Mouse (Mus musculus) heart, postnatal 36 days (tissue): ENCODE measurements around the gene Pacsin2. TPM values are rescaled to one million over a fixed set of nuclear protein-coding genes. Genes with fewer than 3 reads are reported as not detected.
"Not testable (repeated sequence)": the region's sequence is repeated elsewhere in the genome, so short reads cannot be mapped to it uniquely, and the experiment has no call there.

ENCODE experiments used
- DNase-seq, 2 experiments: peaks; one replicate each; pipeline ENCODE4 v3.0.0; 2021 to 2022
- intact Hi-C: fragments of 180-260 bp; cut with DNase I; formaldehyde crosslinking; loops from one replicate; pipeline ENCODE4 v1.15.1; 2025
- total RNA-seq, 2 experiments: library from RNA; stranded (reverse); gene quantifications; 2 replicates each; pipeline ENCODE4 v1.2.3; 2021

Pacsin2 gene
- total RNA-seq, 2 experiments from 2014 or later: 174 to 191 TPM

DNA sequence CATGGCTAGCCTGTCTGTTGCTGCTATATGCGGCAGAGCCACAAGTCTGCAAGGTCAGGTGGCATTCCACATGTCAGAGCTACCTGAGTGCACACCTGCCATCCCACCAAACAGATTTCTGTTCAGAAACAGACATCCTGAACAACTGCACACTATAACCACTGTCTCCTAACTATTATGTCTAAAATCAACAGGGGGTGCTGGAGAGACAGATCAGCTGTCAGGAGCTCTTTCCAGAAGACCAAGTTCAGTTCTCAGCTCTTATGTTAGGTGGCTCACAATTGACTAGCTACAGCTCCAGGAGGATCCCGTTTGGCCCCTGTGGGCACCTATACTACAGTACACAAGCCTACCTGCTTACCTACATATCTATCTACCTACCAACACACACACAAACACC lies 71.7 kb downstream of the Pacsin2 start:
- DNase-seq: no peak
- intact Hi-C loops: loop anchor here (5.0 kb wide), 1 partner anchor 90 kb away; no protein-coding TSS in a partner anchor

DNA sequence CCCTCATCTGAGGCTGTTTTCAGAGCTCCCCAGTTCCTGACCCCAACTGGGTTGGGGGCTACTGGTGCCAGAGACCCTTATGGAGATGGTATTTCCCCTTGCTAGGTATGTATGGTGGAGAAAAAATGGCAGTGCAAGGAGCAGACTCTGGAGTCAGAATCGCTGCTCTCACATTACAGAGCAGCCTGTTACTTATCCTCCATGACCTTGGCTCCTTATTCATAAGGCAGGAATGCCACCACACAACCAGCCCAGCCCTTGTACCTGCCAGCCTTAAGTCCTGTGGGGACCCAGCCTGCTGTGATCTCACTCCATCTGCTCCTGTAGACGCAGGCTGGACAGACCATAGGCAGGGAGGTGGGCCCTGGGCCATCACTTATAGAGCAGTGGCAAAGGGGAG lies 76.5 kb downstream of the Pacsin2 start:
- intact Hi-C loops: loop anchor here (10.0 kb wide), 2 partner anchors 127 to 197 kb away; partner anchors contain the start of gene Ttll1
- no peak for DNase-seq

DNA sequence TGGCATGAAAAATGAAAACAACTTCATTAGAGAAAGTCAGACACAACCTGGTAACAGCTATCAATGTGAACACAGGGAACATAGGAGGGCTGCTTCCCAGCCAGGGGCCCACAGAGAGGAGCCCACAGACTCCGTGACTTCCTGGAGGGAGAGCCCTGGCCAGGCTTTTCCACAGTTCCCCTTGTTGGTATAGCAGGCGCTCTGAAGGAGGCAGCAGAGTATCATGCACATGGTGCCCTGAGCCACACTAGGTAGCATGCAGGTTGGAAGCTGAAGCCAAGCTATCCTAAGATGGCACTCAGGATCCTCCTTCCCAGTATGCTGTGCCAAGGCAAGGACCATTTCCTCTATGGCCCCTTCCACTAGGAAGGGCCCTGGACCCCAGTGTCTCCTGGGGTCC lies 80.8 kb downstream of the Pacsin2 start:
- DNase-seq: peak in 1 of 2 experiments; percentile 34
- intact Hi-C loops: loop anchor here (10.0 kb wide), 2 partner anchors 131 to 201 kb away; partner anchors contain the start of gene Ttll1

DNA sequence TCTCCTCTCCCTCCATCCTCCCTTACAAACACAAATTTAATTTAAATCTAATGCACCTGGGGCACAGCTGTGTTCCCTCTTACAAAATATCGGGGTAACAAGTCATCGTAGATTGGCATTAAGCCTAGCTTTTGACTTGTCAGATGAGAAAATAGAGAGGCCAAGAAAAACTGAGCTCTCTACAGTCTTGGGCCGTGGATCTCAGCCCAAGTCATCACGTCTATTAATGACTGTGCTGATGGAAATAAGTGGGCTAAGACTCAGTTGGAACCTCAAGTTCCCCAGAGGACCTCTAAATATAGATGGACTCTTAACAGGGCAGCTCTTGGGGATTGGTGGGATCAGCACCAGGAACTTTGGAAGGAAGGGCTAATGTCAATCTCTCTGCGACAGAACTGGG lies 81.3 kb downstream of the Pacsin2 start:
- DNase-seq: no peak
- intact Hi-C loops: loop anchor here (10.0 kb wide), 2 partner anchors 132 to 202 kb away; partner anchors contain the start of gene Ttll1

DNA sequence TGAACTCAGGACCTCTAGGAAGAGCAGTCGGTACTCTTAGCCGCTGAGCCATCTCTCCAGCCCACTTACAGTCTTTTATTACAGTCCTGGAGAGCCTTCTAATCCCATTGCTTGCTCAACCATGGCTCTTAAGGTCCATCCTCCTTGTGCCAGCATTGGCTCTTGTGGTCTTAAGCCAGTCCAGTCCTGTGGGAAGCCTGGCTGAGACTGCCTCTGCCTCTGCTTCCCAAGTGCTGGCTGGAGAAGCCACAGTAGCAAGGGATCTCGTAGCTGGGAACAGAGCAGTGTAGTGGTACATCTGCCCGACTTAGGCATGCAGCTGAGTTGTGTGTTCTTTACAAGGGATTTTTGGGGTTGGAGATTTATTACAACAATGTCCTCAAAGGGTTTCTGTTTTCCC lies 81.9 kb downstream of the Pacsin2 start:
- no peak for DNase-seq
- intact Hi-C loops: loop anchor here (10.0 kb wide), 2 partner anchors 132 to 202 kb away; partner anchors contain the start of gene Ttll1

DNA sequence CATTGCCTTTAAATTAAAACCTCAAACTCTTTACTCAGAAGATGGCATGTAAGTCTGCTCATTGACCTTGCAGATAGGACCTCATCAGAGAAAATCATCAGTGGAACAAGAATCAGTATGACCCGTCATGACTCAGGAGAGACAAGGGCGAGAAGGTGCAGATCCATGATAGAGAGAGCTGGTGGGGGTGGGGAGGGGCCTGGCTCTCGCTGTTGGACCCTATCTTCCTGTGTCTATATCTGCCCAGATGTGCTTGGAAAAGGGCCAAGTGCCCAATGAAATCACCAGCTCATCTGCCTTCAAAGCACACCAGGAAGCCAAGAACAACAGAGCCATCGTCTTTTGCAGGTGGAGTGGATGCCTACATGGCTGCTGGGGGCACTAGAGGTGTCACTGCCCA lies 87.3 kb downstream of the Pacsin2 start:
- intact Hi-C loops: no loop called here
- no peak for DNase-seq

DNA sequence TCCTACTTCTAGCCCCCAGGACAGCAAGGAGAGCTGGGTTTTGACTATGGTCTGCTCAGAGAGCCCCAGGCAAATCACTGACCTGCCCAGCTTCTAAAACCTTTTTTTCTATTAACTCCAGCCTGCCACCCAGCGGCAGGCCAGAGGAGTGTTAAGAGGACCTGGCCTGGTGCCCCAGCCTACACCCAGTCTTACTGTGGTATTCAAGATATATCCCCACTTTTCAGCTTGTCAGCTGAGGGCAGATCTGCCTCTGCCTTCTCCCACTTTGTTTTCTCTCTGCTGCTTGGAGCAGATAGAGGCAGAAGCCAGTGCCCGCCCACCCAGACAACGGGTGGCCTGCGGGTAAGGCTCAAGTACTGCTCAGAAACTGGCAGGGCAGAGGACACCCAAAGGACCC lies 89.3 kb downstream of the Pacsin2 start:
- intact Hi-C loops: no loop called here
- peak; percentile 76 to 78 for DNase-seq

DNA sequence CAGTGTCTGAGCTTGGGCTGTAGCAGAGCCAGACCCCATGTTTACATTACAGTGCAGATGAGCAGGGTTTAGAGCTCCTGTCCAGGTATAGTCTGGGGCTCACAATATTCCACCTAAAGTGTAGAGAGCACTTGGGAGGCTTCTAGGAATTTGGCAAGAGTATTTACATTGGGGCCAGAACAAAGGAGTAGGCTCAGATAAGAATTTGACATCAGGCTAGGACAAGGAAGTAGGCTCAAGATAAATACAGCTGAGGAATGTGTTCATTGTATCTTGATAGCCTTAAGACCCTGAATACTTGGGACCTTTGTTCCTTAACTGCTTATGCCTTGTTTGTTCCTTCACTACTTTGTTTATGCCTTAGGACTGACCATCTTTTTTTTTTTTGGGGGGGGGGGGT lies 90.3 kb downstream of the Pacsin2 start:
- no peak for DNase-seq
- intact Hi-C loops: no loop called here

DNA sequence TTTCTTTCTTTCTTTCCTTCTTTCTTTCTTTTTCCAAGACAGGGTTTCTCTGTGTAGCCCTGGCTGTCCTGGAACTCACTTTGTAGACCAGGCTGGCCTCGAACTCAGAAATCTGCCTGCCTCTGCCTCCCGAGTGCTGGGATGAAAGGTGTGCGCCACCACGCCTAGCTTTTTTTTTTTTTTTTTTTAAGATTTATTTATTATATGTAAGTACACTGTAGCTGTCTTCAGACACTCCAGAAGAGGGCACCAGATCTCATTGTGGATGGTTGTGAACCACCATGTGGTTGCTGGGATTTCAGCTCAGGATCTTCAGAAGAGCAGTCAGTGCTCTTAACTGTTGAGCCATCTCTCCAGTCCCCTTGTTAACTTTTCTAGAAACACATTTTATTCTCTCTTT lies 95.7 kb downstream of the Pacsin2 start:
- intact Hi-C loops, DNase-seq: not testable (repeated sequence)

DNA sequence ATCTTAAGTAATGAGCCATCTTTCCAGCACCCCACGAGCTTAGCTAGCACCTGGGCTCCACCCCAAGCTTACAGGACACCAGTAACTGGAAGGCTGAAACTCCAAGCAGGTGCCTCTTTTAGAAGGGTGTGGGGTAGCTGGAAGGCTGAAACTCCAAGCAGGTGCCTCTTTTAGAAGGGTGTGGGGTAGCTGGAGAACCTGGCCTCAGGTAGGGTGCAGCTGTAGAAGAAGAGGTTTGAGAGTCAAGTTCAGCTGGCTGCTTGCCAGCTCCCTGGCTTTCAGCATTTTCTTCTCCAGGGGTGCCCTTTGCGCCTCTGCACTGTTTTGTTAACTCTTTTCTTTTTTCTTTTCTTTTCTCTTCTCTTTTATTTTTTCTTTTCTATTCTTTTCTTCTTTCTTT lies 96.1 kb downstream of the Pacsin2 start:
- intact Hi-C loops: no loop called here

DNA sequence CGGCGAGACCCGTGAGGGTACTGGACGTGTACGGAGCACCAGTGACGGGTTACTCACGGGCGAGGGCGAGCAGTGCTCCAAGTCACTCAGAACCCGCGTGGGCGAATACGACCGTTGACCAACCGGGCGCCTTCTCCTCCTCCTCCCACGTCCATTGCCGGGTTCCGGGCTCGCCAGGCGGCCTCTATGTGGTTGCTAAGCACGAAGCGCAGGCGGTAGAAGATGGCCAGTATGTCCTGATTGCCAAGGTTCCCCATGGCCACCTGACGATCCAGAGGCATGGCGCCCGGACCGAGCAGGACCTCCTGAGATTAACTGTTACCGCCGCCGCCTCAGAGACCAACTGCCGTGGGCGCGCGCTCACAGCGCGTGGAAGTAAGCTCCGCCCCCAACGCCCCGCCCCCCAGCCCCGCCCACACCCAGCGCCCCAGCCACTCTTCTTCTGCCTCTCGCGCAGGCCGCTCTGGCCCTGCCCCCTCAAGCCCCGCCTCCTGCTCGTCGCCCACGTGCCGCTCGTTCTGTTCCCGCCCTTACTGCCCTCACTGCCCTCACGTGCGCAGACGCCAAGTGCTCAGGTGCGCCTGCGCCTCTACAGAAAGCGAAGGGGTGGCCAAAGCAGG lies 97.4 kb downstream of the Pacsin2 start:
- peak; percentile 61 to 62 for DNase-seq
- intact Hi-C loops: no loop called here

More for the DNA sequence above, 96.1 kb downstream of the Pacsin2 start:
- DNase-seq: no peak

DNA sequence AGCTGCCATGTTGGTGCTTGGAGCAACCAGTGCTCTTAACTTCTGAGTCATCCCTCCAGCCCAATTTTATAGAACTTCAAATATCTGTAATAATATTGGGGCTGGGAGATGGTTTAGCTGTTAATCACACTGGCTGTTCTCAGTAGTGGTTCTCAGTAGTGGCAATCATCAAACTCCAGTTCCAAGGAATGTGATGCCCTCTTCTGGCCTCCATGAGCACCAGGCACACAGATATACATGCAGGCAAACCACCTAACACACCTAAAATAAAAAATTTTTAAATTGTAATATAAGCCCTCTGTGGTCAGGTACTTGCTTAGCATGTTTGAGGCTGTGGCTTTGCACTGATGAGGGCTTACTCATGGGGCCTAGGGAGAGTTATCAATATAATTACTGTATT lies 98.7 kb downstream of the Pacsin2 start:
- DNase-seq: no peak
- intact Hi-C loops: no loop called here

DNA sequence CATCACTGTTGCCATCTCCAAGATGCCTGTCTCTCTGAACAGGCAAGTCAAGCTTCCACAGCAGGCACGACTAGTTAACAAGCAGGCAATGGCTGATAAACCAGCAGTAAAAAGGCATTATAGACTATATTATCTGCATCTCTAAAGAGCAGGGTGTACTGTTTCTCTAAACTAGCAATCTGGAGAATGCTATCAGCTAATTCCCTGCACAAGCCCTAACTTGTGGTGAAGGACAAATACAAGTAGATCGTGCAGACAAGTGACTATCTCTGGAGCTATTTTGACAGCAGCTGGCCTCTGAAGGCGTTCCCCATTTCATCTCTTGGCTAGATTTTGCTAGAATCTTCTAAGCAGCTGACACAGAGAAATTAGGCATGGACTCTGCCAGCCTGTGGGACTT lies 100.2 kb downstream of the Pacsin2 start:
- intact Hi-C loops: no loop called here
- DNase-seq: no peak

DNA sequence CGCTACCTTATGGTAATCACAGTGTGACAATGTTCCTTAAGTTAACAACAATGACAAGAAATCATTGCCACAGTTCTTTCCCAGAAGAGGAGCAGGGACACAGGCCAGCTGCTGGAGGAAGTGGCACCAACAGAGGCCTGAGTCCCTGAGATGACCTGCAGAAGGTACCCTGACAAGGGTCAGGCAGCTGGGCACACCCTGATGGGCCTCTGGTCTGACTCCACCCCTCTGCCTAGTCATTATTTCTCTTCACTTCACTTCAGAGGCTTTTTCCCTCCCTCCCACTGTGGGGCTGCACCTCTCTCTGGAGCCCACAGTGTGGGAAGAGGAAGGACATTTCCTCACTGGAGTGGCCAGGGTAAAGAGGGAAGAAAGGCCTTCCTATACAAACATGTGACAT lies 101.6 kb downstream of the Pacsin2 start:
- intact Hi-C loops, DNase-seq: not testable (repeated sequence)

DNA sequence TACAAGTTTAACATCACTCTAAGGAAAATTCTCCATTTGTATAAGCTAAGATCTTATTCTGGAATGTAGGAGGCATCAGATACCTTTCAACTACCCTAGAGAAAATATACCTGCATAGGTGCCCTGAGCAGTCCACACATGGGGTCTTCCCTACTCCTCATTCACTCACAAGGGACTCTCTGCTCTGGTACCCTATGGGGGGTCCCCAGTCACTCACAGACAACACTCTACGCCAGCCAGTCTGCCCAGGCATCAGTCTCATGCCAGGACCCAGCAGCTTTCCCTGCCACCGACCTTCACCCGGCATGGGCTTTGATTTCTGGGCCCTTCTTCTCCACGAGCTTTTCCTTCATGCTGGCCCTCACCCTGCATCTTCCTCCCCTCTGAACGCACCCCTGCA lies 103.5 kb downstream of the Pacsin2 start:
- DNase-seq, intact Hi-C loops: not testable (repeated sequence)

DNA sequence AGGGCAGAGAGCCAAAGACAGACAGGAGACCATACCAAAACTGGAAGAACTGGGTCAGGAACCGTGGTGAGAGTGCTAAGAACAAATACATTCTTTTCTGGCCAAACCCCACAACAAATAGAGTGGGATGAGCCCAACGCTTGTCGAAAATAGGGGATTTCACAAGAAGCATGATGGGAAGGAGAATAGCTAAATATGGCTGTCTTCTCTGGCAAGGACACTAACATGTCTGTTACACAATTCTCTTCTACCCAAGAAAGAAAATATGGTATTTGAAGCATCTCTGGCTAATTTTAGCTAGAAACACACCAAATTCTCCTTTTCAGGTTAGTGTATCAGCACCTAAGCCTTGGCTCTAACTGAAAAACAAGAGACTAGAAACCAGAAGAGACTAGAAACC lies 104.3 kb downstream of the Pacsin2 start:
- DNase-seq: no peak
- intact Hi-C loops: no loop called here

DNA sequence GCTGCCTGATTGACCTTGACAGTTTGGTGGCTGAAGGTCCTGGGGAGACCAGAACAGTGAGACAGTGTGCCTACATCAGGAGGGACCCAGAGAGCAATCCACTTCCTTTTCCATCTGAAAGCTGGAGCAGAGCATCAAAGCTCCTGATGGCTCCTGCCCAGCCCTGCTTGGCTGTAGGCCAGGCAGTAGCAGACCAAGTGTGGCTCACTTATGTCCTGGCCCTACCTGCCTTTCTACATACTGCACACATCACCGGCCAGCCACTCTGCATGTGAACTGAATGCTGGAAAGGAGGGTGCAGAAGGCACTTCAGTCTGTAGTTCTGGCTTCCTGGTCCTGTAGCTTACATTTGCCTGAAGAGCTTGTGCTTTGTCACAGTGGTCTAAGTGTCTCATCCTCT lies 105.9 kb downstream of the Pacsin2 start:
- intact Hi-C loops: no loop called here
- no peak for DNase-seq

DNA sequence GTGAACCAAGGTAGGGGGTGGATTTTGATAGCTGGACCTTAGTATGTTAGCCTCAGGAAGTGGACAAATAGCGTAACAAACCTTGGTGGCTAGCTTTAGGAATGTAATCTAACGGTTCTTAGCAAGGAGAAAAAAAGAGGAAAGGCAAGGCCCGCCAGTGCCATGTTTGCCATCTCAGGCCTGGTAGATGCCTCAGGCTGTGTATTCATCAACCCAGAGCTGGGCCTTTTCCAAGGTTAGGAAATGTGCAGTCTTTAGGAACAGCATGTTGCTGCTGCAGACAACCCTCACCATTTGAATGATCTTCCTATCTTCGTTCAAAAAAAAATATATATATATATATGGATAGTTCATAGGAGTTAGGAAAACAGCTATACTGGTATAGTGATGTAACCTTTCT lies 112.9 kb downstream of the Pacsin2 start:
- no peak for DNase-seq
- intact Hi-C loops: no loop called here

DNA sequence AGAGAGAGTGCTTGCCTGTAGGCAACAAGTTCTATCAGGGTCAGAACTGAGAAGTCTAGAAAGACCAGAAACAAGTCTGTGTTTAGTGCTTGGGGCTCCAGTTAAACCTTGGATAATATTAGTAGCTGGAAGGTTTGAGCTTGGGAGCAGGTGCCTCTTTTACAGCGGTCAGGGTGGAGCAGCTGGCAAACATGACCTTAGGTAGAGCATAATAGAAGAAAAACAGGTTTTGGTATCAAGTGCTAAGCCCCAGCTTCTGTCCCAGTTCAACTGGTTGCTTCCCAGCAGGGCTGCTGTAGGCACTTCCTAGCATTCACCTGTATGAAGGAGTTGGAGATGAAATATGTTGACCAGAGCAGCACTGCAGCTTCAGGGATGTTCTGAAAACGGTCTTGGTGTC lies 113.5 kb downstream of the Pacsin2 start:
- no peak for DNase-seq
- intact Hi-C loops: no loop called here

DNA sequence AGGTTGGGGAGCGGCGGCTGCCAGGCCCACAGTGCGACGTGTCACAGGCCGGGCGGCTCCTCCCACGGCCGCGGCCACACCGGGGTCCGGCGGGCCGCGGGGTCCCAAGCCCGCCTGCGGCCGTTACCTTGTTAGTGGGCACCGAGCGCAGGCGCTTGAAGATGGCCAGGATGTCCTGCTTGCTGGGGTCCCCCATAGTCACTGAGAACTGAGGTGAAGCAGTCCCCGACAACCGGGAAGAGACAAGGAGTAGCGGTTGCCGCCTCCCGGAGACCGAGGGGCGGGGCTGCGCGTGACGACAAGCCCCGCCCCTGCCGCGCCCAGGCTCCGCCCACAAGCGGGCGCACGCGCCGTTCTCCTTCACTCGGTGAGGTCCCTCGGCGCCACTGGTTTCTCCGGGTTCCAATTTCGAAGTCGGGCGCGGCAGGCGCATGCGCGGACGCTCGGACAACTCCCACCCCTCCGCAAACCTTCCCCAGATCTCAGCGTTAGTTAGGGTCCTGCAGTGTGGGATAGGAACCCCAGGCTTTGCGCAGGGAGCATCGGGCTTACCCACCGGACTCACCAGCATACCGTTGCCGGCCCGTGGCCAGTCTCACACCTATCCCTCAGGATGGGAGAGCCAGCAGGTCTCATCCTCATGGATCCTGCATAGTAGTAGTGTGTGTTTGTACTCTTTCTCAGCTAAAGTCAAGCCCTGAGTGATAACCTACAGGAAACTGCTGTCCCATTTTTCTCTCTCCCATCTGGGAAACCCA lies 114.3 kb downstream of the Pacsin2 start, which contains the start of gene Arfgap3:
Gene Arfgap3 (minus strand): TSS at position 294 of the 758 bp plus-strand sequence.
- intact Hi-C loops: no loop called here
- DNase-seq: peak; percentile 96

DNA sequence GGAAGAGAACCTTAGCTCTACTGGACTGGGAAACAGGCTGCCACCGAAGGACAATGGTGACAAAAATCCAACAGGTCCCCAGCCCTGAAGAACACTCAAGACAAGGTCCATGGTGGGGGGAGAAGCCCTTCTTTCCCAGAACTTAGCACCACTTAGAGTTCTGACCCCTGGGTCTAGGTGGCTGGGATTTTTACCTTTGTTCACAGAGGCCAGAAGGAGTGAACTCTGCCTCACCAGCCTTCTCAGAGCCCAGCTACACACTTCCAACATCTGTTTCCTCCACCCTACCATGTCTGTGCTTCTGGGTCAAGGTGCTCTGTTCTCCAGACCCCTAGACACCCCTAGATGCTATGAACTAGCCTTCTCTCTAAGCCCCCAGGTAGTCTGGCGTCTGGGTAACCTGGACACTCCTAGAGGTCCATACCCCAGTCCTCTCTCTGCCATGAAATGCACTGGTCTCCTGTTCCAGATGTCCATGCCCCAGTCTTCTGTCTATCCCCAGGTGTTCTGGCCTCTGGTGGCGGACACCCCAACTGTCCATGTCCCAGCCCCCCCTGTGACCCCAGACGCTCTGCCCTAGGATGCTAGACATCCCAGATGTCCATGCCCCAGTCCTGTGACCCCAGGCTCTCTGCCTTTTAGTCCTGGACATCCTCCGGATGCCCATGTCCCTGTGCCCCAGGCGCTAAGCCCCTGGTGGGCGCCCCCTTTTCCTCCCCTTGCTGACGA lies 115.0 kb downstream of the Pacsin2 start:
- DNase-seq: no peak
- intact Hi-C loops: no loop called here
